Mouse (Mus musculus) adrenal gland (tissue): Measurements from ENCODE around the gene Calcb.
"Not testable (repeated sequence)": the region's sequence is repeated elsewhere in the genome, so short reads cannot be mapped to it uniquely, and the experiment has no call there.

Experiments
- intact Hi-C: fragments of 180-260 bp; cut with DNase I; formaldehyde crosslinking; loops from one replicate; pipeline ENCODE4 v1.15.1; 2025
- long read RNA-seq, 2 experiments: library from polyadenylated mRNA; unstranded; transcript quantifications; one replicate each; pipeline ENCODE4 v2.0.0; 2020; ENCODE audit warnings: borderline replicate concordance in 1 of 2; ENCODE audit not compliant: insufficient replicate concordance in 1 of 2

Calcb gene
- long read RNA-seq, experiment 1, result 0 reads
- long read RNA-seq, experiment 2, result 0 reads

DNA sequence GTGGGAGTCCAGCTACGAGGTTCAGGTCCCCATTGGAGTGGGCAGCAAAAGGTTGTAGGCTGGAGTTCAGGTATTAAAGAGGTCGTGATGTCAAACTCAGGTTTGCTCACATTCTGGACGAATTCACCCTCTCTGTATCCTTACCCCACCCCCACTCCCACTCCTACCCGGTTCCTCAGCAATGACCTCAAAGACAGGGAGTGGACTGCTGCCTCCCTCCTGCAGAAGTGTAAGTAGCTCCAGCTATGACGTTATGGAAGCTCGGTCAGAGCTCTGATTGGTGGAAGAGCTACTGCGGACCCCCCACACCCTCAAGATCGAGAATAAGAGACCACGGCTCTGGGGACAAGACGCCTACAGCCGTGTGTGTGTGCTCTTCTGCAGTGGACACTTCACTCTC is at the start of gene Calcb:
Gene Calcb (plus strand): TSS at position 344 of the 400 bp plus-strand sequence.
- intact Hi-C loops, result loop anchor here (2.0 kb wide), 1 partner anchor 25 kb away; no protein-coding TSS in a partner anchor

DNA sequence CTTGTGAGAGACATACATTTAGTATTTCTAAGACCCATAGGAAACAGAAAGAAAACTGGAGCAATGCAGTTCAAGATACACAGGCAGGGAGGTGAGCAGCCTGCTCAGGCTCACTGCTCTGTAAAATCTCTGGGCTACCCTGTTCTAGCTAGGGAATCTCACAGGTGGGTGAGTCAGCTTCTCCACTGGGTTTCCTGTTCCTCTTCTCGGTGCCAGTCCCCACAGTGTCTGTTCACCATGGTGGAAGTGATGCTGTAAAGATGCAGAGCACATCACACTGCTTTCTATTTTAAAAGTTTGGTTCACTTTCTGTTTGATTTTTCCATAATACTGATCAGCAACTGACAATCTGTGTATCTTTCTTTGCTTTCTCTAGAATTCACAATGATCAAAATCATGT is 47.0 kb upstream of the Calcb start:
- intact Hi-C loops, result no loop called here

DNA sequence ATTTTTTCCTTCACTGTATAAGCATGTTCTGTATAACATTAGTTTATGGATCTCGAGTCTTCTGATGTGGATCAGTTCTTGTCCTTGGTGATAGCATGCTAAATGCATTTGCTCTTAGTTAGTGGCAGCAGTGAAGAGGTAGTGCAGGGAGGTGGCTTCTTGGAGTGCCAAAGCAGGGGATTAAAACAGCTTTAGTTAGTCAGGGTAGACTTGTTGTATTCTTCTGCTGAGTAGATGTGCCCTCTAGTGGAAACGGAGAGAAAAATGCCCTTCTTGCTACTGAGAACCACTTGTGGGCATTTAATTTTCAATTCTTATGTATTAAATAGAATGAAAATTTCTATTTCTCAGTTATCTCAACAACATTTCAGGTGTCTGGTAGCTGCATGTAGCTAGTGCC is 45.7 kb upstream of the Calcb start:
- intact Hi-C loops, result no loop called here

DNA sequence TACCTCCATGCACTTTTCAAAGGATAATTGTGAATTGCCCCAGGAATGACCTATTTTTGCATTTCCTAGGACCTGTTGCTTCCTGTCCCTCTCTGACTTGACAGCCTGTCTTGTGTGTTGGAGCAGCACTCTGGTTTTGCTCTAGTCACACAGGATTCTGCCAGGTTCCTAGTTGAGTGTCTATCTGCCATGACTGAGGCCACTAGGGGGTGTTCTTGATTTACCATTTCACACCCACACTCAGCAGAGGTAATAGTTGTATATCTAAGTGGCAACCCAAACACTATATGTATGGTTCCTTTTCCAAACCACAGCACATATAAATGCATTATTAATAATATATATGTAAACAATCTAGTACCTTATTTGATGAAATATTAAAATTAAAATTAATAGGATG is 26.1 kb upstream of the Calcb start:
- intact Hi-C loops, result loop anchor here (2.0 to 5.0 kb wide), 2 partner anchors 26 to 125 kb away; partner anchors contain the start of gene Calcb

DNA sequence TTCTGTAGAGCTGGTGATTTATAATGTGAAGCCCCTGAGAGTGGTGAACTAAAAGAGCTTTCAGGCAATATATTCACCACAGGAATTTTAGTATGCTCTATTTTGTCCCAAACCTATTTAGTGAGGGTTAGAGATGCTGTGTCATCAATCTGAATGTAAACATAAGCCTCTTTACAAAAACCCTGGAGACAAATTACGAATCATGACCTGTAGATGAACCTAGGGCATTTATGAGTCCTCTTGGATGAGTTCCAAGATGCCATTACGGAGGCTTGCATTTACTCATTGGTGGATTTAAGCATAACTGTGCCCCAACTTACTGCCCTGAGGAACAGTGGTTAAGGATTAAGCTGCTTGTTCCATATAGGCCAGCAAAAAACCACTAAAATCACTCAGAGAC is 17.6 kb upstream of the Calcb start:
- intact Hi-C loops, result no loop called here

DNA sequence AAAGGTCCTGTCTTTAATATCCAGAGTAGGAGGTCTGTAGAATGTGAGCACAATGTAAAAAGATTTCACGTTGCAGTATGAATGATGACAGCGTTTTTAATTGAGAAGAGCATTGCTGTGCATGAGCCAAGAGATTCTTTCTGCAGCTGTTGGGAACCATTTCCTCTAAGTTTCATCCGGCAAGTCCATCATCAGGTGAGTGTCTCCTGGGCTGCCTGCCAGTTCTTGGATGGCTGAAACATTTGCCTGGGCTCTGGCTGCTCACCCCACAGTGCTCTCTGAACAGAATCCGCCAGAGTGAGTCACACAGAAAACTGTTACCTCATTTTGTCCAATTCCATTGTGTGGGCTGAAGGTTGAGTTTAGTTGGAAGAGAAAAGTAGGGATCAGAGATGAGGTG is 11.7 kb upstream of the Calcb start:
- intact Hi-C loops, result no loop called here

DNA sequence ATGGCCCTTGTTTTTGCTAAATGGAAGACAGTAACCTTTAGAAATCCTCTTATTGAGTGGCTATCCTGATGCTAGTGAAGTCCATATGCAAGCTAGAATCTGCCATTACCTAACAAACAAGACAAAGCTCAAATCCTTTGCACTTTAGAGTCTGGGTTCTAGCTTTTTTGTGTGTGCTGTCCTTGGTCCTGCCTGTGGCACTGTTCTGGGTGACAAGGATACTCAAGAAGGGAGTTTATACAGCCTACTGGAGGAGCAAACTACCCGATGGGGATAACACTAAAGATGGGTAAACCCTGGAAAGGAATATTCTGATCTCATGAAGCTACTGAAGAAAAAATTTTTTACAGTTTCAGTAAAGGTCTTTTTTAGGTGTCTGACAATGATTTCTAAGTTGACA is 11.0 kb upstream of the Calcb start:
- intact Hi-C loops, result no loop called here

DNA sequence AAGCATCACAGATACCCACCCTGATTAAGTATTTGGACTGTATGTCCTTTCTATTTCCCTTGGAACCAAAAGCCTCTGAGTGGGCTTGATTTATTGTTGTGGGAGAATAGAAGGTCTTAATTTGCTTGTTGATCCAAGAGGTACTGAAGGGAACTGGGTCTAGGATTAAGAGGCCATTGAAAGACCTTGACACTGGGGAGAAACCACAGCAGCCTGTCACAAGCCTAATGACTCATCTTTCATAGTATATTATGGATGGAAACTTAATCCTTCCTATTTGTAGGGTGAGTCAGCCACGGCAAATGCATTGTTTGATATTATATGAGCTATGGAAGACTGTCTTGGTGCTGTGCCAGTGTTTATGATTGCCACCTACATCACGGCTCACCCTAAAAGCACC is 8.0 kb upstream of the Calcb start:
- intact Hi-C loops, result no loop called here

DNA sequence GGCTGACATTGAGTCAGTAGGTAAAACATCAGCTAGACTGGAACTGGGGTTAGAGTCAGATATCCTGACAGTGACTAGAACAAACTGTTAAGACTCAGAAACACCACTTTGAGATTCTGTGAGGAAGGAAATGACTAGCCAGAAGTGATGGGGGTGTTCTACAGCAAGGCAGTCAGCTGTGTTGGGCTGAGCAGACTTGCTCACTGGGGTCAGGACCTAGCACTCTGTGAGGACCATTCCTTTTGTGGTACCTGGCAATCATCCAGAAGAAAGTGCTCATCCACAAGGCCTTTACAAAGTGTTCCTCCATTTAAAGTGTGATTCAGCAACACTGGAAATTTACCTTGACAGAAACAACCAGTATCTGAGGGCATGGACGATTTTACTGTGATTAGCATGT is 5.9 kb upstream of the Calcb start:
- intact Hi-C loops, result no loop called here

DNA sequence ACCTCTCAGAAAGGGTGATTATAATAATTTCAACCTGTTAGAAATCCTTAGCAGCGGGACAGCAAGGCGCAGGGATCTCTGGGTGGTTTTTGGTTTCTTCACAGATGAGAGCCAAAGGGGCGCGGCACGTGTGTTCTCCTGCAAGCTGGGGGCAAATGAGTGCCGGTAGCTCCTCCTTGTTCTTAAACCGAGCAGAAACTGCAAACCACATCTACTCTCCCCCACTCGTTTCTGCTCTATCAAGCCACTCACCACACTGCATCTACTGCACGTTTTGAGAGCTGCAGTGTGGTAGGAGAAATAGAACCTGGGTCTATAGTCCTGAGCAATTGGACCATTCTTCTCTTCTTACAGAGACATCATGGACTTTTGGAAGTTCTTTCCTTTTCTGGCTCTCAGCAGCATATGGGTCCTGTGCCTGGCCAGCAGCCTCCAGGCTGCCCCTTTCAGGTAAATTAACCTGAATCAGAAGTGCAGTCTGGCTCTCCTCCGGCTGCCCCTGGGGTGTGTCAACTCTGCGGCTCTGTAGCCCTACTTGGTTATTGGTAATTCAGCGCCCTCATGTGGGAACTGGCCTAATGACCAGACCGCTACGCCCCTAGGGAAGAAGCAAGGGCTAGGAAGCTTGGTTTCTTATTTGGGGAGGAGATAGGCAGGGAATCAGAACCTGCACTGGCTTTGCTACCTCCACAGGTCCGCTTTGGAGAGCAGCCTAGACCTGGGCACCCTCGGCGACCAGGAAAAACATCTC is 1.1 kb downstream of the Calcb start:
- intact Hi-C loops, result loop anchor here (2.0 to 5.0 kb wide), 2 partner anchors 27 to 137 kb away; no protein-coding TSS in a partner anchor

DNA sequence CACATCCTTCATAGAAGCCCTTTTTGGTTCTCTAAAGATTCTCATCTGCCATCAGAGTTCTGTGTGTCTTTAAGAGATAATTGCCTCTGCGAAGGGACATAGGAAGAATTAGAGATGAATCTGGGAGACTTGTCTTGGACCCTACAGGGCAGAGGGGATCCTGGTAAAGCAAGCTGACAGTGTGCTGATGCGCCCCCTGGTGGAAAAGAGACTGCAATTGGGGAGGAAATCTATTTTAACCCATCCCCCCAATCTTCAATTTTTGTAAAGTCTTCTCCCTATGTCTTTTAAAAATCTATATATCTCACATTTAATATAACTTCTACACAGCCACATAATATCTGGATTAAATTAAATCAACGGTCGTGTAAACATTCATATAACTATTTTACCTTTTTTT is 11.3 kb downstream of the Calcb start:
- intact Hi-C loops, result not testable (repeated sequence)

DNA sequence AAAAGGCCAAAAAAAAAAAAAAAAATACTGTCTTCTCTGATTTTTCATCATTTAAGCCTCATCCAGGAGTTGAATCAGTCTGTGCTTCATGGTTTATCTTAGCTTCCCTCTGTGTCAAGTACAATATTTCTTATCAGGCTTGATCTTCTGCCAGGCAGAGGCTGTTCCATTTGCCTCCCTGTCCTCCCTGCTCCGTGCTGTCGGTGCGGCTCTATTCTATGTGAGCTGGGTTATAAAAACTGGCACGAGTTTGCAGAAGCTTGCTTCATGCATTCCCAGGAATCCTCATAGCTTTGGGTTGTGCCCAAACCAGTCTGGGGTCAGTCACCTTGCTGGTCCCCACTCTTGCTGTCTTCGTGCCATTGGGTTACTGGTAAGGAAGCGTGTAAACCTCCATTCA is 12.7 kb downstream of the Calcb start:
- intact Hi-C loops, result no loop called here

DNA sequence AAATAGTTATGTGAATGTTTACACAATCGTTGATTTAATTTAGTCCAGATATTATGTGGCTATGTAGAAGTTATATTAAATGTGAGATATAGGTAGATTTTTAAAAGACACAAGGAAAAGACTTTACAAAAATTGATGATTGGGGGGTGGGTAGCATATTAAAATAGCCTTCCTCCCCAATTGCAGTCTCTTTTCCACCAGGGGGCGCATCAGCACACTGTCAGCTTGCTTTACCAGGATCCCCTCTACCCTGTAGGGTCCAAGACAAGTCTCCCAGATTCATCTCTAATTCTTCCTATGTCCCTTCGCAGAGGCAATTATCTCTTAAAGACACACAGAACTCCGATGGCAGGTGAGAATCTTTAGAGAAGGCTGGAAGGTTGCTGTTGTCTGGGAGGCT is 13.3 kb downstream of the Calcb start:
- intact Hi-C loops, result loop anchor here (2.0 kb wide), 1 partner anchor 85 kb away; no protein-coding TSS in a partner anchor

DNA sequence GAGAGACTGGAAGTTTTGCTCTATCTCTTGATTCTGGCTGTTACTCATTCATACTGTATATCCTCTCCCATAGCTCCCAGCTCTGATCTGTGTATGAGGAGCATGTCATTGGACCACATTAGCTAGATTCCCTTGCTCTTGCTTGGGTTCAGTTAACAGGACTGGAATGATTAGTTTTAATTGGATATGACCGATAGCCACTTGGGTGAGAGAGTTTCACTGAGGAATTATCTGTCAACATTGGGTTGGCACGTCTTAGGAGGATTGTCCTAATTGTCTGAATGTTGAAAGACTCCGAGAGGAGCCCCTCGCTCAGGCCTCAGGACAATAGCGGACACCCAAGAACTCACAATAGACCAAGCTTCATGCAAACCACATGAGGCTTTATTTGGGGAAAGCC is 17.8 kb downstream of the Calcb start:
- intact Hi-C loops, result no loop called here

DNA sequence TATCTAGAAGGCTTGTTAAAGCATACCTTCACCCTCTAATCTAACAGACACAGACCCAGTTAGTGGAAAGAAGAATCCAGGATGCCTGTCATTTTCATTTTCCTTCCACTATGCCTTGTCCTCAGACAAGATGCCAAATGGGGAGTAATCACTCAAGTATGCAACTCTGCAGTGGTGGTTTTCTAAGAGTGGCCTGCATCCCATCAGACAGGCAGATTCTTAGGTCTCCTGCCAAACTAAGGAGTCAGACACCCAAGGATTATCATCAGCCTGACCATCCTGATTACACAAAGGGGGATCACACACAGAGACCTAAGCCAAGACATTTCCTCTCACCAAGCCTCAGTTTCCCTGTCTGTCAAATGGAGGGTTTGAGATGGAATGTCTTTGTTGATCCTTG is 19.7 kb downstream of the Calcb start:
- intact Hi-C loops, result no loop called here

DNA sequence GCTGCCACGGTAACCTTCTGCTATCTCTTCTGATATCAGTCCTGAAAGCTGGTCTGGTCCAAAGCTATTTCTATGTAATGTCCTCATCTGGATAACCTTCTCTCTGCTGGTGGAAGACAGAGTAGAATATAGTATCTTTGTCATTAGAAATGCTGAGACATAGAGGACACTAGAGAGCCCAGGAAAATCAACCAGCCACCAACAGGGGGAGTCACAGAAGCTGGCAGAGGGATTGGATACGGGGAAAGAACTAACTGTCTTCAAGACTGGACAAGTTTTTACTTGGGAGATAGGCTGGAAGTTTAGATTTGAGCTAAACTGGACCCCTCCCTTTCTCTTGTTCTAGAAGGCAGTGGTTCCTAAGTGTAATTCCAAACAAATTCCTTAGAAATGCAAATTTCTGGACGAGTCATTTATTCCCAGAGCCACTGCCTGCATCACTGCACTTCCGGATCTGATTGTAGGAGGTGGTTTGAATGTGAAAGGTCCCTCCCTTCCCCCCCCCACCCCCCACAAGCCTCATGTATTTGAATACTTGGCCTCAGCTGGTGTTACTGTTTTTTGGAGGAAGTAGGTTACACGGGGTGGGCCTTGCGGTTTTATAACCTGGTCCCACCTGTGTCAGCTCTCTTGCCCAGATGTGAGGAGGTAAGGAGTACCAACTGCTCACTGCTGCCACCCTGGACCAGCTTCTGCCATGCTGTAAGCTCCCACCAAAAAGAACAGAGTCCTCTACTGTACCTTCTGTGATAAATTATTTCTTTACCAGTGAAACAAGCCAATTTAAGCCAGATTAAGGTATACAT is 22.1 kb downstream of the Calcb start:
- intact Hi-C loops, result no loop called here

DNA sequence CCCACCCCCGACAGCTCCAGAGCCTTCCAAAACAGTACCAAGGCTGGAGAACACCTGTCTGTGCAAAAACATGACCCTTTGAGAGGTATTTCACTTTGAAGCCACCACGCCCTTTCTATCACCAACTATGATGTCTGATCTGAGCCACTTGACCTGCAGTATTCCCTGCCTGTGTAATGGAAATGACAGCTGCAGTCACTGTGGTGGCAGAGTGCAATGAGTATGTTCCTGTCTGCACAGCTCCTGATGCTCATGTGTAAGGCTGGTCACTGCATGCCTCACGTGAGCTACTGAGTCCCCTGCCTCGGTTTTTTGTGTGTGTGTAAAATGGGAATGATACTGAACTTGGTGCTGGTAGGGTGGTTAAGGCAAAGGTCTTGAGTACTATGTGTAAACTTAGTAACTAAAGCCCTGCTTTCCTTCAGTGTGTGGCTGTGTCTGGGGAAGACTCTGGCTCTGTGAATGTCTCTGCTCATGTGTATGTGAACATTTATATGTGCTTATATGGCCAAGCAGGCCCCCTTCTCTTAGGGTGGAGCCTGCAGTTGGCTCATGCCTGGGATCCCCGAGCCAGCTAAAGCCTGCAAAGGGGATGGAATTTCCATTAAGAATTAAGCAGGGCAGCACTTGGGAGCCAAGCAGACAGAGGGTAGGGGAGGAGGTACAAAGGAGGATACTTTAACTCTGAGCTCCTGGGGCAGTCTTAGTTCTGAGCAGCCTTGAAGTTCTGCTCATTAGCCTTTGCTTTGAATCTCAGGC is 24.8 kb downstream of the Calcb start, which contains the start of gene Insc:
Gene Insc (plus strand): TSS at position 673 of the 759 bp plus-strand sequence.
- intact Hi-C loops, result no loop called here

DNA sequence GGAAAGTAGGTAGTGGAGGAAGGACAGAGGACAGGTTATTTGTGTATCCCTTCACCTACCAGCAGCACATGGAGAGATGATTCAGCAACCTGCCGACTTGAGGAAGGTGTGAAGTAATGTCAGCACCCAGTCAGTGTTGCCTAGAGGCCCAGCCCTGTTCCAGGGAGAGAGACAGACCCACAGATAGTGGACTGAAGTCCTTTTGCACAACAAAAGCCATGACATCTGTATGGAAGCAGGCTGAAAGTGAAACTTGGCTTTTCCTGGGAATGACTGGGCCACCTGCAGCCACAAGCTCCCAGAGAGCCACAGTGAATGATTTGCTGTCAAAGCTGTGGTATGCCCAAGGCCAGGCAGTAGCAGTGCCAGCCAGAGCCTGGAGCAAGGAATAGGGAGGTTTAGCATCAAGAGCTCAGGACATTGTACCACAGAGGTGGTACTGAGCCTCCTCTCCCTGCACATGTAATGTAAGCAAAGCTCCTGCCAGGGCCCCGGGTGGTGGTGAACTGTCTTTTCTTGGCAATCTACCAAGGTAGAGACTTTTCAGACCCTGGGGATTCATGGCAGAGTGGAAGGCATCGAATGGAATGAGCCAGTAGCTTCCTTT is 26.3 kb downstream of the Calcb start:
- intact Hi-C loops, result no loop called here

DNA sequence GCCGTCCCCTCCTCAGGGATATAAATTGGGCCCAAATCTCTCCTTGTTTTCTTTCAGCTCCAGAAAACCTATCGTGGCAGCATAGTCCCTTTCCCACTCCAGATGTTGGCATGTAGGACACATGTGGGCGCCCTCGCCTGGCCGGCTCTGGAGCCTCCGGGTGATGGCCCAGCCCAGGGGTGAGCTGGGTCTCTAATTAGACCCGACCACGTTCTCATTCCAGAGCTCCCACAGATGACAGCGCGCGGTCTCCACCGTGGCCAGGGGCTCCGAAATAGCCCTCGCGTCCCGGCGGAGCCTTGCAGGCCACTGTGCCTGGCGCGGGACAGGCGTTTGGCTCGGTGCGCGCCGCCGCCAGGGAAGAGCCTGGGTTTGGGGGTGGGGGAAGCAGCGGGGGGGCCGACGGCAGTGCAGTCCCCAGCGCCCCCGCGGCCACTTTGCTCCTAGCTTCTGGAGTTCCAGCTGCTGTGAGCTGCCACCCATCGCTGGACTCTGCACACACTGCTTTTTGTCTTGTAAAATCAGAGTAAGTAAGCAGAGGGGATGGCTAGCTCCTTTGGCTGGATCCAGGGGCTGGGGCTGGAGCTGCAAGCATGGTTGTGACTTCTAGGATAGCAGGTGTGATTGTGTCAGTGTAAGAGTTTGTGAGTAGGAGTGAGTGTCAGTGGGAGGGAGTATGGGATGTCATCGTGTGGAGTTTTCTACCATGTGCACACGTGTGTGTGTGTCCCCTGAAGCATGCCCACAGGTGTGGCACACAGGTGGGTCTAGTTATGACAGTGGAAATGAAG is 27.2 kb downstream of the Calcb start:
- intact Hi-C loops, result no loop called here

DNA sequence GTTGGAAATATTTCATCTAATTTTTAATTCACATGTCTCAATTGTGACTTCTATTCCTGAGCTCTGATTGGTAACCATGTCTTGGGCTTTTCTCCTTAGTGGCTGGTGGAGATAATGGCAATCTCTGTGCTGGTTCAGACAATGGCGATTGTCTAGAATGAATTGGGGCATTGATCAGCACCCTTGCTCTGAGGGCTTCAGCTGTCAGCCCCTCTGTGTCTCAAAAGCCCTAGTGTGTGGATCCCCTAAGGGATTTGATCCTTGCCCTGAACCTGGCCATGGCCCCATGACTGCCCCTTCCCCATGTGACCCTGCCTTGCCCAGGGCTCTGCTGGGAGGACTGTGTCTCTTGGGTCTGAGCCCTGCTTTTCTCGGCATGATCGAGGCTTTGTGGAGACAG is 29.2 kb downstream of the Calcb start:
- intact Hi-C loops, result no loop called here
